Mouse (Mus musculus) limb, embryonic 14.5 days (tissue): ENCODE measurements around the gene Inhbb. TPM values are rescaled to one million over a fixed set of nuclear protein-coding genes. Genes with fewer than 3 reads are reported as not detected.

ENCODE experiments used
- ATAC-seq: fragments of 200-750 bp; cut with Nextera tagmentation; 2 replicates; pipeline ENCODE4 v1.8.0; 2017; ENCODE audit warnings: low read depth, moderate number of reproducible peaks, moderate TSS enrichment; ENCODE audit not compliant: low FRiP score
- DNase-seq: peaks from one replicate; pipeline ENCODE4 v3.0.0-alpha.2; 2015; ENCODE audit warnings: low spot score
- H3K27ac ChIP-seq: fragments of 300-500 bp; sonication (generic); replicated peaks from 2 replicates; pipeline ENCODE4 v1.5.1; 2014; ENCODE audit warnings: low read depth, mild to moderate bottlenecking, low read length, moderate library complexity, mixed read lengths
- H3K27me3 ChIP-seq: fragments of 300-500 bp; sonication (generic); 2 replicates; pipeline ENCODE4 v1.6.1; 2014; ENCODE audit warnings: low read length, mixed read lengths; ENCODE audit not compliant: control insufficient read depth, insufficient read depth
- H3K36me3 ChIP-seq: fragments of 300-500 bp; sonication (generic); 2 replicates; pipeline ENCODE4 v1.6.1; 2014; ENCODE audit warnings: mild to moderate bottlenecking, low read length, moderate library complexity, mixed read lengths; ENCODE audit not compliant: control insufficient read depth, insufficient read depth
- H3K4me1 ChIP-seq: fragments of 300-500 bp; sonication (generic); 2 replicates; pipeline ENCODE4 v1.6.1; 2014; ENCODE audit warnings: antibody characterized with exemption, low read length, mixed read lengths; ENCODE audit not compliant: control insufficient read depth, insufficient read depth
- H3K4me2 ChIP-seq: fragments of 300-500 bp; sonication (generic); replicated peaks from 2 replicates; pipeline ENCODE4 v1.6.1; 2014; ENCODE audit warnings: low read depth, mild to moderate bottlenecking, low read length, moderate library complexity; ENCODE audit not compliant: severe bottlenecking
- H3K4me3 ChIP-seq: fragments of 300-500 bp; sonication (generic); replicated peaks from 2 replicates; pipeline ENCODE4 v1.5.1; 2014; ENCODE audit warnings: low read length
- H3K9ac ChIP-seq: fragments of 300-500 bp; sonication (generic); 2 replicates; pipeline ENCODE4 v1.6.1; 2014; ENCODE audit warnings: mild to moderate bottlenecking, low read depth, low read length, moderate library complexity; ENCODE audit not compliant: severe bottlenecking
- H3K9me3 ChIP-seq: fragments of 300-500 bp; sonication (generic); 2 replicates; pipeline ENCODE4 v1.6.1; 2016; ENCODE audit warnings: low read length; ENCODE audit not compliant: control insufficient read depth
- POLR2A ChIP-seq: fragments of 200-500 bp; IDR thresholded peaks from 2 replicates; pipeline ENCODE4 v1.8.0; 2012; ENCODE audit warnings: inconsistent platforms, mild to moderate bottlenecking, moderate library complexity, borderline replicate concordance; ENCODE audit not compliant: insufficient read depth, insufficient read length; ENCODE audit errors: extremely low read depth
- WGBS: fragments of 180-500 bp; shearing (Covaris S2); extraction: QIAGEN DNeasy Blood & Tissue Kit; methylation state at CpG from one replicate; pipeline ENCODE4 v1.1.7; 2014; 5-methylcytosine and 5-hydroxymethylcytosine counted together
- polyA plus RNA-seq, 2 experiments: library from polyadenylated mRNA; depleted of rRNA in 1 of 2; stranded (reverse) in 1 of 2; unstranded in 1 of 2; fragments of >200 nt; fragmentation: Nextera tagmentation in 1 of 2; extraction: Ambion mirVana in 1 of 2; gene quantifications; 2 replicates each; pipeline versions ENCODE4 v1.2.1 to v1.2.3; 2012 to 2014

Inhbb gene
- polyA plus RNA-seq, 2 experiments, result 1.6 to 2.9 TPM

DNA sequence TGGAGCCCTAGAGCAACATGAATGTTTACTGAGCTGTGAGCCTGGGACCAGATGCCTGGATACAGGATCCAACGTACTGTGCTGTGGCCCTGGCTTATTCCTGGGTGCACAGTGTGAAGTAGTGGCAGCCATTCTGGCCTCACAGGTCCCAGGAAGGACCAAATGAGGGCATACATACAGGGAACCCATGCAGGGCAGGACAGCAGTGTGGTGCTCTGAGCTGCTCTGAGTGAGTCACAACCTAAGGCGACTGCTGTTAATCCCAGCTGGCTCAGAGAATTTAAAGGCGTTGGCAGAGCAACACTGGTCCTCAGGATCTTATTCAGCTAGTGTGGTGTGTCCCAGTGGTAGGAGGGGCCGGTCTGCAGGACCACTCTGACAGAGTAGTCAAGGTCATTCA is 31.4 kb downstream of the Inhbb start:
- ATAC-seq, result no peak
- no peak for TF ChIP-seq POLR2A
- Histone ChIP-seq H3K4me1 (no peaks in the 10 kb centered on the region; the same call in 1 of the 2 replicates), H3K9me3 (no peaks in the 10 kb centered on the region), H3K9ac (no peak overlapping the region), H3K27me3 (no peaks in the 10 kb centered on the region), H3K36me3 (no peaks in the 10 kb centered on the region), H3K4me2 (no peak overlapping the region), H3K27ac (no peak overlapping the region), H3K4me3 (no peak overlapping the region)
- whole genome bisulfite sequencing, result 62% methylated on average over 4 of the region's 4 CpGs
- DNase-seq, result no peak

DNA sequence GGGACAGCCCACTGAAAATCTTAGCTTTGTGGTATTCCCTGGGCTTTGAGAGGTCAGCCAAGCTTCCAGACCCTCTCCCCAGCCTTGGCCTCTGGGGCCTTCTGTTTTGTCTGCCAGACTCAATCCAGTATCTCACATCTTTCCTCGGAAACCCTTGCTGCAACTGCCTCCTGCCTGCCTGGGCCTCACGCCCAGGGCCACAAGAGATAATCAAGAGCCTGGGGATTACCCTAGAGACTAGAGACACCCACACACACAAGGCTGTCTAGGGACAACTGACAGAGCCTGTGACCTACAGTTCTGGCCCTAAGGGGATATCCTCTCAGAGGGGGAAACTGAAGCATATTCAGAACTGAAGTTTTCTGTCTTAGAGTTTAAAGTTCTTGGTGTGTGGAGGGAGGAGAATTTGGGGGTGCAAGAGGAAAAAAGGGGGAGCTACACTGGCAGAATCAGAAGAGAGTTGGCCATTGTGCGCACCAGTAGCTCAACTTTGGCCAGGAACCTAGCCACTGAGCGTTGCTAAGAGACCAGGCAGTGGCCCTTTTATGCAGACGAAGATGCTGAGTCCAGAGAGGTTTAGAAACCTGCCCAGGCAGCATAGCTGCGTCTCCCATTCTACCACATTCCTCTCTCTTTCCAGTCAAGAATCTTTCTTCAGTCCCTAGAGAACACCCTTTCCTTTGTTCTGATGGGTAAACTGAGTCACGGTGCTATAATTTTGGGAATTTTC is 32.1 kb downstream of the Inhbb start:
- DNase-seq (no peak), ATAC-seq (no peak)
- Histone ChIP-seq H3K27ac (no peak overlapping the region), H3K4me3 (no peak overlapping the region), H3K4me1 (no peaks in the 10 kb centered on the region; the same call in 1 of the 2 replicates), H3K4me2 (no peak overlapping the region), H3K9me3 (no peaks in the 10 kb centered on the region), H3K27me3 (no peaks in the 10 kb centered on the region), H3K9ac (no peak overlapping the region), H3K36me3 (no peaks in the 10 kb centered on the region)
- TF ChIP-seq POLR2A, result no peak
- WGBS, result 51% methylated on average over 7 of the region's 7 CpGs

DNA sequence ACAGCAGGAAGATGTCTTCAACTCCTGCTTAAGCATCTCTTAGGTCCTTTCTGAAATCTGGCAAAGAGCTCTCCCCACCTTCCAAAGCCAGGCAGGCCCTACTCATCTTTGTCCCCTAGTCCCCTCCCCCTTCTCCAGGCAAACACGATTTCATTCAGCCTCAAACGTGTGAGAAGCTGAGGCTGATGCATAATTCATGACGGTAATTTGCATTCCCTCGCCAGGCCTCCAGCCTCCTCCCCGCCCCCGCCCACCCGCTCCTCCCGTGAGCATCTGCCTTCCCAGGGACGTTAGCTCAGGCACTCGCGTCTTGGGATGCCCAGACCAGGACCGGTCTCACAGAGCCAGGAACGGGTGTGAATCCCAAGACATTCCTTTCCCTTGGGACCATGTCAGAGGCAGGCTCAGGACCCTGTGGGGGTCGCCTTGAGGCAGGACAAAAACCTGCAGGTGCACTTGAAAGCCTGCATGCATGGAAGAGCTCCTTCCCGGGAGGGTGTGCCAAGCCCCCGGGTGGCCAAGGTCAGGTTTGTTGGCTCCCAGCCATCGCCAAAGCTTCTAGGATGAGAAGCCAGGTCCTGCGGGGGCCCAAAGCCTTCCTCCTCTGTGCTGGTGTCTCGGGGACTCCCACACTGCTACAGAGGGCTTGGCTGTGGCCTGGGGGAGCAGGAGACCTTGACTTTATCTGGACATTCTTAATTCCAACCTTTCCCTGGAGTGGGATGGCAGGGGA is 33.2 kb downstream of the Inhbb start:
- no peak overlapping the region for H3K27ac ChIP-seq
- no peaks in the 10 kb centered on the region for H3K9me3 ChIP-seq
- WGBS, result 5% methylated on average over 19 of the region's 19 CpGs
- no peak overlapping the region for H3K4me3 ChIP-seq
- no peaks in the 10 kb centered on the region for H3K27me3 ChIP-seq
- DNase-seq, result no peak
- H3K4me2 ChIP-seq, result 0 out of 2 replicates have a peak overlapping the region, but pooled peaks have one; percentile 1
- H3K36me3 ChIP-seq, result no peaks in the 10 kb centered on the region
- no peaks in the 10 kb centered on the region; the same call in 1 of the 2 replicates for H3K4me1 ChIP-seq
- no peak for TF ChIP-seq POLR2A
- no peak overlapping the region for H3K9ac ChIP-seq
- ATAC-seq, result no peak

DNA sequence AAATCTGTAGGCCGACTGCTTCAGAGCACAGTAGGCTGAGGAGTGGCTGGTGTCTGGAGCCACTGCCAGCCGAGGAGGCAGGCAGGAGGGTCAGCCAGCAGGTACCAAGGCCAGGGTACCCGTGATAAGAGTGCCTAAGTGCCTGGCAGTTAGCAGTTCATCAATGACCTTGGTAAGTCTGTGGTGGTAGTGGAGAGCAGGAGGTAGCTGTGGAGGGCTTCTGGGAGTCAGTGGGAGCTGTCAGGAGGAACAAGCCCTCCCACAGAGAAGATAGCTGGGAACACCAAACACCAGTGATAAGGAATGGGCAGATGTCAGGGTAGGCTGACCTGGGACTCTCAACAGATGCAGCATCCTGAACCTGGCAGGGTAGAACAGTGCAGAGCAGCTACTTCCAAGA is 35.7 kb downstream of the Inhbb start:
- no peak for TF ChIP-seq POLR2A
- no peaks in the 10 kb centered on the region for H3K27me3 ChIP-seq
- no peak overlapping the region for H3K4me2 ChIP-seq
- no peak for ATAC-seq
- H3K4me3 ChIP-seq, result no peak overlapping the region
- H3K9ac ChIP-seq, result no peak overlapping the region
- H3K36me3 ChIP-seq, result no peaks in the 10 kb centered on the region
- H3K9me3 ChIP-seq, result no peaks in the 10 kb centered on the region
- 73% methylated on average over 3 of the region's 3 CpGs for WGBS
- no peaks in the 10 kb centered on the region; the same call in 1 of the 2 replicates for H3K4me1 ChIP-seq
- DNase-seq, result no peak
- H3K27ac ChIP-seq, result no peak overlapping the region

DNA sequence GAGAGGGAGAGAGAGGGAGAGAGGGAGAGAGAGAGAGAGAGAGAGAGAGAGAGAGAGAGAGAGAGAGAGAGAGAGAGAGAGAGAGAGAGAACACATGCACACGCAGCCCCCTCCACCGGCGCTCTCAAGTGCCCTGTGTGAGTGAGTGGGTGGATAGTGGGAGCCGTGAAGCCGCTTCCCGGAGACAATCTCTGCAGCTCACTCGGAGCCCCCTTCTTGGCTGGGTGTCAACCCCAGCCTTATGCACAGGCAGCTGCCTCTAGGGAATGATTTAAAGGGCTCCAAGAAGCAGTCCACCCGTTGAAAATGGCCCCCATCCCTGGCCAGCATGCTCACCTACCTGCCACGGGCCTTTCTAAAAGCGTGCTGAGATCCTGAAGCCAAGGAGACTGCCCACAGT is 38.1 kb downstream of the Inhbb start:
- DNase-seq (no peak), ATAC-seq (no peak)
- Histone ChIP-seq H3K36me3 (no peaks in the 10 kb centered on the region), H3K4me2 (no peak overlapping the region), H3K27ac (no peak overlapping the region), H3K27me3 (no peaks in the 10 kb centered on the region), H3K4me3 (no peak overlapping the region), H3K4me1 (no peaks in the 10 kb centered on the region), H3K9me3 (no peaks in the 10 kb centered on the region), H3K9ac (no peak overlapping the region)
- TF ChIP-seq POLR2A, result no peak
- 82% methylated on average over 10 of the region's 10 CpGs for WGBS
